Mouse (Mus musculus) CD4-positive naive resting alpha-beta T cell, adult 57 days (primary cell): Measurements from ENCODE around the gene Cdc20b. TPM values are rescaled to one million over a fixed set of nuclear protein-coding genes. Genes with fewer than 3 reads are reported as not detected.

Source experiments
- total RNA-seq: library from RNA; stranded (reverse); gene quantifications from one replicate; pipeline ENCODE4 v1.2.4, GENCODE M21; 2023

The Cdc20b gene
- not detected for total RNA-seq

GRCm38 (mm10) chr13:113034950-113035421, at the start of gene Cdc20b:
Cdc20b (plus strand) TSS chr13:113035111.

GRCm38 (mm10) chr13:112987532-112987943, 47.4 kb upstream of the Cdc20b start, which contains the start of gene Ccno:
Ccno (plus strand) TSS chr13:112987802.

GRCm38 (mm10) chr13:112993531-112994152, 41.3 kb upstream of the Cdc20b start, which contains the start of gene Mcidas:
Mcidas (plus strand) TSS chr13:112993845.

GRCm38 (mm10) chr13:113046211-113046883, 11.4 kb downstream of the Cdc20b start, which contains the start of gene Gpx8:
Gpx8 (minus strand) TSS chr13:113046410.

GRCm38 (mm10) chr13:113100879-113101278, 66.0 kb downstream of the Cdc20b start, which contains the start of gene Gzma:
Gzma (minus strand) TSS chr13:113100981.

Other genes starting within 250 kb of the Cdc20b start
- gene Plpp1, start 234.3 kb upstream of the Cdc20b start, total RNA-seq, result 1.2 TPM
- gene Mtrex, start 107.7 kb upstream of the Cdc20b start, total RNA-seq, result 60.4 TPM
- gene Dhx29, start 107.7 kb upstream of the Cdc20b start, total RNA-seq, result 17.6 TPM
- gene Ccno, start 47.3 kb upstream of the Cdc20b start, total RNA-seq, result 2.0 TPM
- not detected for gene Mcidas, start 41.3 kb upstream of the Cdc20b start, total RNA-seq
- gene Gpx8, start 11.3 kb downstream of the Cdc20b start, total RNA-seq, result not detected
- gene Gzma, start 65.9 kb downstream of the Cdc20b start, total RNA-seq, result 59.1 TPM
- 0.27 TPM for gene Esm1, start 174.5 kb downstream of the Cdc20b start, total RNA-seq
- 0.68 TPM for gene Gzmk, start 190.8 kb downstream of the Cdc20b start, total RNA-seq